Mouse (Mus musculus) MEL (cell line): ENCODE results near the gene Arl2bp. TPM values are rescaled to one million over a fixed set of nuclear protein-coding genes. Genes with fewer than 3 reads are reported as not detected.

Source experiments
- DNase-seq: peaks from one replicate; pipeline ENCODE4 v3.0.0; 2011; ENCODE audit warnings: low read depth, low spot score
- H3K27ac ChIP-seq: 2 replicates; pipeline ENCODE4 v1.5.1; 2012; ENCODE audit warnings: low read depth, mild to moderate bottlenecking, control low read depth, low read length, moderate library complexity; ENCODE audit not compliant: control insufficient read depth
- H3K27me3 ChIP-seq, 2 experiments: fragments of 150-350 bp in 1 of 2; sonication (generic) in 1 of 2; 2 replicates each; pipeline ENCODE4 v1.6.1; 2012; ENCODE audit warnings: low read length in 2 of 2, mild to moderate bottlenecking in 2 of 2, improper control_type of control experiment in 1 of 2, moderate library complexity in 1 of 2; ENCODE audit not compliant: insufficient read depth in 2 of 2, control insufficient read depth in 1 of 2
- H3K36me3 ChIP-seq, 2 experiments: 2 replicates each; pipeline ENCODE4 v1.6.1; 2012 to 2014; ENCODE audit warnings: low read length in 2 of 2, improper control_type of control experiment in 1 of 2, inconsistent platforms in 1 of 2, mild to moderate bottlenecking in 1 of 2; ENCODE audit not compliant: insufficient read depth in 2 of 2, control insufficient read depth in 1 of 2
- H3K4me1 ChIP-seq, 2 experiments: fragments of 150-350 bp in 1 of 2; sonication (generic) in 1 of 2; 2 replicates each; pipeline ENCODE4 v1.6.1; 2012; ENCODE audit warnings: low read length in 2 of 2, improper control_type of control experiment in 1 of 2, mild to moderate bottlenecking in 1 of 2; ENCODE audit not compliant: insufficient read depth in 2 of 2, control insufficient read depth in 1 of 2
- H3K4me3 ChIP-seq, 2 experiments: fragments of 150-350 bp in 1 of 2; sonication (generic) in 1 of 2; 2 replicates each; pipeline ENCODE4 v1.5.1; 2012; ENCODE audit warnings: low read depth in 2 of 2, low read length in 2 of 2, mild to moderate bottlenecking in 2 of 2, moderate library complexity in 2 of 2, control low read depth in 1 of 2, improper control_type of control experiment in 1 of 2; ENCODE audit not compliant: control insufficient read depth in 1 of 2, insufficient read depth in 1 of 2
- H3K79me2 ChIP-seq: 2 replicates; pipeline ENCODE4 v1.6.1; 2012; ENCODE audit warnings: mild to moderate bottlenecking, low read length, moderate library complexity; ENCODE audit not compliant: control insufficient read depth, poor library complexity, insufficient read depth
- H3K9ac ChIP-seq: 2 replicates; pipeline ENCODE4 v1.6.1; 2012; ENCODE audit warnings: low read depth, mild to moderate bottlenecking, control low read depth, low read length, moderate library complexity; ENCODE audit not compliant: control insufficient read depth, poor library complexity, severe bottlenecking
- H3K9me3 ChIP-seq: fragments of 150-350 bp; sonication (generic); replicated peaks from 2 replicates; pipeline ENCODE4 v1.6.1; 2012; ENCODE audit warnings: mild to moderate bottlenecking, low read length, improper control_type of control experiment, moderate library complexity; ENCODE audit not compliant: insufficient read depth
- CHD2 ChIP-seq: IDR thresholded peaks from 2 replicates; pipeline ENCODE4 v1.6.1; 2011; ENCODE audit warnings: low read length, improper control_type of control experiment
- E2F4 ChIP-seq: IDR thresholded peaks from 2 replicates; pipeline ENCODE4 v1.6.1; 2011; ENCODE audit warnings: low read depth, low read length, improper control_type of control experiment, borderline replicate concordance
- ELF1 ChIP-seq: IDR thresholded peaks from 2 replicates; pipeline ENCODE4 v1.6.1; 2014; ENCODE audit warnings: low read depth, mild to moderate bottlenecking, inconsistent platforms, low read length, improper control_type of control experiment, moderate library complexity
- ETS1 ChIP-seq: IDR thresholded peaks from 2 replicates; pipeline ENCODE4 v1.6.1; 2012; ENCODE audit warnings: low read depth, mild to moderate bottlenecking, inconsistent platforms, low read length, improper control_type of control experiment, moderate library complexity
- GABPA ChIP-seq: IDR thresholded peaks from 2 replicates; pipeline ENCODE4 v1.6.1; 2012; ENCODE audit warnings: low read depth, mild to moderate bottlenecking, inconsistent platforms, low read length, improper control_type of control experiment, moderate library complexity
- KAT2A ChIP-seq: conservative IDR thresholded peaks from 2 replicates; pipeline ENCODE4 v1.6.1; 2012; ENCODE audit warnings: low read depth, low read length, improper control_type of control experiment, inconsistent platforms
- MAX ChIP-seq: IDR thresholded peaks from 2 replicates; pipeline ENCODE4 v1.6.1; 2011; ENCODE audit warnings: low read length, improper control_type of control experiment
- MYC ChIP-seq: IDR thresholded peaks from 2 replicates; pipeline ENCODE4 v1.6.1; 2011; ENCODE audit warnings: low read depth, mild to moderate bottlenecking, low read length, improper control_type of control experiment, moderate library complexity
- RAD21 ChIP-seq: IDR thresholded peaks from 2 replicates; pipeline ENCODE4 v1.6.1; 2011; ENCODE audit warnings: mild to moderate bottlenecking, low read depth, low read length, improper control_type of control experiment
- SMC3 ChIP-seq: IDR thresholded peaks from 2 replicates; pipeline ENCODE4 v1.6.1; 2011; ENCODE audit warnings: low read depth, low read length, improper control_type of control experiment
- UBTF ChIP-seq: IDR thresholded peaks from 2 replicates; pipeline ENCODE4 v1.6.1; 2012; ENCODE audit warnings: low read depth, mild to moderate bottlenecking, inconsistent platforms, low read length, improper control_type of control experiment, moderate library complexity, borderline replicate concordance; ENCODE audit not compliant: insufficient read depth
- USF1 ChIP-seq: IDR thresholded peaks from 2 replicates; pipeline ENCODE4 v1.6.1; 2014; ENCODE audit warnings: low read depth, mild to moderate bottlenecking, inconsistent platforms, low read length, improper control_type of control experiment, moderate library complexity
- ZKSCAN1 ChIP-seq: IDR thresholded peaks from 2 replicates; pipeline ENCODE4 v1.6.1; 2012; ENCODE audit warnings: low read depth, mild to moderate bottlenecking, inconsistent platforms, low read length, improper control_type of control experiment, moderate library complexity
- polyA plus RNA-seq, 2 experiments: library from polyadenylated mRNA; stranded (reverse) in 1 of 2; unstranded in 1 of 2; fragments of >175 nt in 1 of 2; fragments of >200 nt in 1 of 2; gene quantifications; 2 replicates each; pipeline versions ENCODE4 v1.2.1 to v1.2.4; 2012; ENCODE audit warnings: low replicate concordance in 2 of 2, low read depth in 1 of 2; ENCODE audit not compliant: insufficient read length in 2 of 2, insufficient read depth in 1 of 2, missing spikeins in 1 of 2
- total RNA-seq: library from RNA; depleted of rRNA; stranded (reverse); fragments of 300-350 nt; gene quantifications from 2 replicates; pipeline ENCODE4 v1.2.3, GENCODE M21; 2012

The Arl2bp gene
- total and polyA plus RNA-seq, 3 experiments = 43.8 to 515 (median 96.1) TPM

DNA sequence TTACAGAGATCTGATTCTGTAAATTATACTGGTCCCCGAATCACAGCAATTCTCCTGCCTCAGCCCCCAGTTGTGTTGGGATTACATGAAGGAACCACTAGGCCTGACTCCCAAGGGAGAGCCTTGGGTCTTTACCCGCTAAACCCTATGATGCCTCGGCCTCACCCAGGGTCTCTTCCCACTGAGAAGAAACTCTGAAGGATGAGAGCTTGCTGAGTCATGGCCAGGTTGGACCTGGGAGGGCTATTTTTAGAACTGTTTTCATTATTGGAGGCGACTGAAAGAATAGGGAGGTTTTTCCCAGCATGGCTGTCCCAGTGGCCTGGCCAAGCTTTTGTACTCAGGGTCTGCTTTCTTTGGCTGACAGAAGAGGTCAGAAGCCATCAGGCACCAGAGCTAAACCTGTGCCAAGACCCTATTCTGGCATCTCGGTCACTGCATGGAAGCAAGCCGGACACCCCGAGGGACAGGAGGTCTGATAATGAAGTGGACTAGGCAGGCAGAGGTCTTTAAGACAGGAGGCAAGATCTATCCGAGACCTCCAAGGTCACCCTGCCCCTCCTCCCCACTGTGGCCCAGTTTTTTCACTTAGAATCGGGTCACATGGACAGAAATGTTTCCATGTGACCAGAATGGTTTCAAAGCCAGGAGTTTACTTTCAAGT lies 40.5 kb downstream of the Arl2bp start (continued):
- no peak for TF ChIP-seq MYC
- TF ChIP-seq MAX = no peak
- no peak for TF ChIP-seq USF1
- TF ChIP-seq CHD2 = no peak

DNA sequence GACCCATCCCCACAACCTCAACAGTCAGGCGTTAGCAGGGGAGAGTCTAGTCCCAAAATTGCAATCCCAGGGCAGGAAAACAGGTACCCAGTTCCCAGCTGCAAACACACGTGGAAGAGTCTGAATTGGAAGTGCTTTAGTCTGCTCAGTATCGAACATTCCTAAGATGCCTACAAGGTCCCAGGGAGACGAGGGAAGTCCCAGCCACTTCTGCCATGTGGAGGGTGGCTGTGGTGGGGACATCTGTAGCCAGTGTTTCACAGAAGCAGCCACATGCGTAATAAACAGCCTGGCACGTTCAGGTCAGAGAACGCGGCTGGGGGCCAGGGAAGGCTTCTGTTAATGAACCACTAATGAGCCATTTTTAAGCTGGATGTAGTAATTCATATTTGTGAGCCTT lies 43.9 kb downstream of the Arl2bp start:
- H3K79me2 ChIP-seq = no peaks in the 10 kb centered on the region
- no peaks in the 10 kb centered on the region for H3K9me3 ChIP-seq
- H3K36me3 ChIP-seq = no peaks in the 10 kb centered on the region
- no peak overlapping the region for H3K27ac ChIP-seq
- no peak overlapping the region for H3K9ac ChIP-seq
- peaks cover 6 to 10% of the 10 kb centered on the region in 2 experiments for H3K27me3 ChIP-seq
- DNase-seq = no peak
- H3K4me1 ChIP-seq = no peaks in the 10 kb centered on the region
- TF ChIP-seq RAD21 (no peak), UBTF (no peak), ELF1 (no peak), E2F4 (no peak), SMC3 (no peak)
- H3K4me3 ChIP-seq = no peak overlapping the region

DNA sequence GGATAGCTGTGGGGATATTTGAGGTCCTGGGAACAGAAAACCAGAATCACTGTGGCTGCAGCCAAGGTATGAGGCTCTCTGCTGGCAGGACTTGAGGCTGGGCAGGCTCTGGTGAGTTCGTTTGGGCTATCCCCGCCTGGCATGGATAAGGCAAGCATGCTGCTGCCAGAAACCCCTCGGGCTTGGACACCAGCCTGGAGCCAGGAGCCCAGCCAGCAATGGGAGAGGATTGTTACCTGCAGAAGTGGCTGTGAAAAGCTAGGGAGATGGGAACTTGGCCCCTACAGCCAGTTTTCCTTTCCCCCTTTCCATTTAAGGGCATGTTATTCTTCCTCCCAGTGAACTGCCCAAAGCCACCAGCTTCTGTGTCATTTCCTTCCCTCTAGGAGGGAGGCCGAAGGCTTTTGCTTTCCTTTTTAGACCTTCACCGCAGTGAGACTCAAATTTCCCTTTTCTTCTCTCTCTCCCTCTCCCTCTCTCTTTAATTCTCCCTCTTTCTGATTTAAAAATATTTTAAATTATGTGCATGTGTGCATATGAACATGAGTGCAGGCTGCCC lies 44.8 kb downstream of the Arl2bp start:
- no peak overlapping the region for H3K4me3 ChIP-seq
- H3K4me1 ChIP-seq = no peaks in the 10 kb centered on the region
- no peaks in the 10 kb centered on the region for H3K36me3 ChIP-seq
- H3K27me3 ChIP-seq = peaks cover 8 to 10% of the 10 kb centered on the region in 2 experiments
- TF ChIP-seq ZKSCAN1 (no peak), E2F4 (no peak), GABPA (no peak), KAT2A (no peak), ETS1 (no peak)
- no peaks in the 10 kb centered on the region for H3K79me2 ChIP-seq
- no peak for DNase-seq
- H3K9me3 ChIP-seq = no peaks in the 10 kb centered on the region
- no peak overlapping the region for H3K27ac ChIP-seq
- H3K9ac ChIP-seq = no peak overlapping the region
